Mouse (Mus musculus): Measurements from ENCODE around the gene A930004D18Rik. TPM values are rescaled to one million over a fixed set of nuclear protein-coding genes. Genes with fewer than 3 reads are reported as not detected.
A peak's percentile ranks its signal among the peaks of the same experiment; 100 is the strongest.

Gene A930004D18Rik
- polyA plus RNA-seq, 2 experiments from 2014 or later, result 2.3 to 2.9 TPM

DNA sequence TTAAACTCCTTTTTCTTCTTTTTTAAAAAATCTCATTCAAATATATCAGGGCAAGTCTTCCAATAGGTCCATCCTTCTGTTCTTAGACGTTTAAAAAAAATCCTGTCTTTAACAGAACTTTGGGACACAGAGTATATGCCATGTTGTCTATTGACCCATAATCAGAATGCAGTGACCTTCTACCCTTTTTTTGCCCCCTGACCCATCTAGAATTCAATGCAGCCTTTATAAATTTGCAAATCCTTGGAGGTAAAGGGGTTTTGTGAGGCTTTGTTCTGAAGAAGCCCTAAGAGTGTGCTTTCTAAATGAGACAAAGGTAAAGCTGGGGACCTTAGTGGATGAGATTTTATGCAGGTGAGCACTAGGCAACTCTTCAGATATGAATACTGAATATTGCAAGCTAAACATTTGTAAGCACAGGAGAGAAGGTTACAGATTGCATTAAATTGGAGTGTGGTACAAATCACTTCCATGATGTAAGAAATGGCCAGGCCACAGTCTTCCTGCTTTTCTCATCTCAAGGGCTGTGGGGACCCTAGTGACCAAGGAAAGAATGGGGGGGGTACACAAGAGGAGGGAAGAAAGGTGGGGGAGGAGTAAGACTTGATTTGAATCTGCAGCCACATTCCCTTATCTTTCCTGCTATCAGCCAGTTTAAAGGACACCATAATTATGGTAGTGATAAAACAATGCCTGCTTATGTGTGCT is 15.9 kb upstream of the A930004D18Rik start:
- ATAC-seq, result no peak

DNA sequence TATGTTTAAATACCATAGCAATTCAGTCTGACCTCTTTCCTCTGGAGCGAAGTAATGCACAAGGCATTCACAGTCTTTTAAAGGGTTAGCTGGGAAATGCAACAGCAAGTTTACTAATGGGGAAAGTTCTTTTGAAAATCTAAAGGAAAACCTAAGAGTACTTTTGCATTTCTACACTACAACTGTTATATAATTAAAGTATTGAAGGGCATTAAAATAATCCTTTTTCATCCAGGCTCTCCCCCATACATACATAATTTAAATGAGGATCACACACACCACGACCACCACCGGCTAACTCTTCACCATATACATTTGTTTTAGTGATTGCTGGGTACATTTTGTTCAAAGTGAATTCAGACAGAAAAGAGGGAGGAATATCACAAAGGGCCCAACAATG is 15.0 kb upstream of the A930004D18Rik start:
- no peak for ATAC-seq

GRCm38 (mm10) chr2:18051831-18052170 is 14.3 kb upstream of the A930004D18Rik start:
- no peak for ATAC-seq

GRCm38 (mm10) chr2:18051026-18051830 is 13.7 kb upstream of the A930004D18Rik start:
- no peak for ATAC-seq

DNA sequence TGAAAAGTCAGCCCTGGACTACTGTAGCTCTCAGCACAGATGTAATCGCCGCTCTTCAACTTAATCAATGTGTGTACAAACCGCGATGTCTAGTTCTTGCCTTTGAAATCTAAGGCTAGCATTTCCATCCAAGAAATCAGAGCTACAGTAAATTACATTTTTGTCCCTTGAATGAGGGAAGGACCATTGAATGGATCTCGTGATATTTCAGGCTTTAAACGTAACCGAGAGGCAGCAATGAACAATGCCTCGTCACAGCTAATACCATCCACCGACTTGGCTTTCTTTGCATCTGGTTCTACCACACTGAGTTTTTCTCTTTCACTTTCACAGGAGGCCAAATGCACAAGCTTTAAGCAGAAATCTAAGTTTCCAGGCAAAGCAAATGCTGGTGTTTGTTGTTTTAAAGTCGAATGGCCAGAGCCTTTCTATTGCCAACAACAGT is 13.0 kb upstream of the A930004D18Rik start:
- peak; percentile 19 for ATAC-seq

DNA sequence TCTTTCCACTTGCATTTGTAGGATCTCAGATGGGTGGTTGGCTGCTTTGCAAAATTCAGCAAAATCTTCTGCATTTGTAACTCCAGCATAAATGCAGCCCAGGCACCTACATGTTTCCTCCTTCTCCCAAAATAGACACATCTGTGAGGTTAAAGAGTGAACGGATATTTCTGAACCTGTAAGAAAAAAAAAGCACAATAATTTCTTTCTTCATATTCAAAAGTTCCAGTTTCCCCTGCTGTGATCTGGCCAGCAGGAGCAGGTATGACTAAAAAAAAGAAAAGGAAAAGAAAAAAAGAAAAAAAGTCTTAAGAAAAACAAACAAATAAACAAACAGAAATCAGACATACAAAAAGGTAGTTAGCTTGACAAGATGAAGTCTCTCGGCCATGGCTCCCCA is 12.5 kb upstream of the A930004D18Rik start:
- ATAC-seq, result no peak

GRCm38 (mm10) chr2:18049279-18049821 is 11.8 kb upstream of the A930004D18Rik start:
- ATAC-seq, result no peak

DNA sequence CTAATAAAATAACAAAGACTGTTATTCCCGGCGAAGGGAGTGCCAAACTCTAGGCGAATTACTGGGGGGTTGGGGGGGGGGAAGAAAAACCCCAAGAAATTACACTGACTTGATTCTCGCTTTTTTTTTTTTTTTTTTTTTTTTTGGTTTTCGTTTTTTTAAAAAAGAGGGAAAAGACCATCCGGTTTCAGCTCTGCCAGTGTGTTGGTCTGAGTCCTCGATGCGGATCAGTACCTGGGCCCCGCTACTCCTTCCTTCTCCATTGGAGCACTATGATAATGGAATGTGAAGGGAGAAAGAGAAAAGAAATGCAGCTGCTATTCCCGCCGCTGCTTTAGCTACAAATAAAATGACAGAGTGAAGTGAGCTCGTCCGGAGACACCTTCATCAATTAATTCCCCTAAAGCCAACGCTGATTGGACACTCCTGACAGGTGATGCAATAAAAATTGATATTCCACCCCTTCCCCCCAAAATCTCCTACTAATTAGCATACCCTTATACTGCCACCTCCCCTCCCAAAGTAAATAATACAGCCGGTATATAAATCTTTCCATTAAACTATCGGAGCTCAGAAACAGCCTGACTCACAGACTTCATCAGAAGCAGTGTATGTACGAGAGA is 11.0 kb upstream of the A930004D18Rik start, which contains the start of gene Skida1:
Skida1 (minus strand) TSS at position 599 of the 623 bp plus-strand sequence.
- ATAC-seq, result no peak

DNA sequence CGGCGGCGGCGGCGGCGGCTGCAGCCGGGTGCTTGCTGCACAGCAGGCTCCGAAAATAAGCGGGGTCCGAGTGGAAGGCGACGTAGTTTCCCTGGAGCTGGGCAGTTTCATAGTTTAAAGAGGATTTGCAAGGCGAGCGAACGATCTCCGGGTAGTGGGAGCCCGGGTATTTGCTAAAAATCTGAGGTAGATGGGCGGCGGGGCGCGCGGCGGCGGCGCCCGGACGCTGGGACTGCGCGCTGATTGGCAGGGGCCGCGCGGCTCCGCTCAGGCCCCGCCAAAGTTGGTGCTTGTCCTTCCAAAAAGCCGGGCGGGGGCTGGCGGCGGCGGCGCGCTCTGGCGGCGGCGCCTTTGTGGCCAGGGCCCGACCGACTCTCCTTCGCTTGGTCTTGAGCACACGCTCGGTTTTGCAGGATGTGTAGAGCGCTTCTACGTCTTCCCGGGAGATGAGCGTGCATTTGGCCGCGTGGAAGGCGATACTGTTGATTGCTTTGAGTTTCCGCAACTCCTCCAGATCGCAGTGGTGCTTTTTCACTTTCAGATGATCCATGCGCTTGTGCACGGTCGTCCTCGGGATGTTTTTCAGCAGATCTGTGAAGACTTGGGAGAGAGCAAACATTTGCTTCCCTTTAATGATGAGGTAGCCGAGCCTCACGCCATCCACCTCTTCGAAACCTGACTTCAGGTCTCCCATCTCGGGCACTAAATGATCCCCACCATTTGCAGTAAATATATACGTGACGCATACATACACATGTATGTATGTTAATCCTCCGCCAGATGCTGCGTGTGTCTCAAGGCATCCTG is 10.3 kb upstream of the A930004D18Rik start:
- ATAC-seq, result peak; percentile 66

DNA sequence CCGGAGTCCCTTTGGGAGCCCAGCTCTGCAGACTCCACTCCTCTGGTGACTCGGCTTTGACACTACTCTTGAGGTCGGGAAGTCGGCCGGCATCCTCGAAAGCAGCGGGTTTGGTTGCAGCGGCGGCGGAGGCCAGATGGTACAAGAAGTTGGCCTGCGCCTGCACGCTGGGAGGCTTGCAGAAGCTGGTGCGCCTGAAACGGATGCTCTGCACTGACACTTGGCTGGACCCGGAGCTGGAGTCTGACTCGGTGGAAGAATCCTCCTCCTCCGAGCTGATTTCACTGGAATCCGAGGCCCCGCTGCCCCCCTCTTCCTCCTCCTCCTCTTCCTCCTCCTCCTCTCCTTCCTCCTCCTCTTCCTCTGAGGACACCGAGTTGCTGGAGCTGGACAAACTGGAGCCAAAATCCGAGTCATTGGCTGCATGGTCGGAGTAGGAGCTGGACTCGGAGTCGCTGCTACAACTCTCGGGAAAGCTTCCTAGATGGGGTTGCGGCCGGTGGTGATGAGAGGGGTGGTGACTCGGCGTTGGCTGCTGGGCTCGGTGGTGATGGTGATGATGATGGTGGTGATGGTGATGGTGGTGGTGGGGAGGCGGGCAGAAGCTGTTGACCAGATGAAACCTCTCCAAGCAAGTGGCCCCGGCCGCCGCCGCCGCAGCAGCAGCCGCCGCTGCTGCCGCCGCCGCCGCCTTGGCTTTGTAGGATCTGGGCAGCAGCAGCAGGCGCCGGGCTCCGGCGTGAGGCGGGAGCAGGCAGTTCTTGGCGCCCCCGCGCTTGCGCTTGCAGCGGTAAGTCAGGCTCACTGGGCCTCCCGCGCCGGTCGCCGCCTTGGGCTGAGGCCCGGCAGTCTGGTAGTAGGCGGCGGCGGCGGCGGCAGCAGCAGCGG is 9.5 kb upstream of the A930004D18Rik start:
- peak; percentile 41 for ATAC-seq

DNA sequence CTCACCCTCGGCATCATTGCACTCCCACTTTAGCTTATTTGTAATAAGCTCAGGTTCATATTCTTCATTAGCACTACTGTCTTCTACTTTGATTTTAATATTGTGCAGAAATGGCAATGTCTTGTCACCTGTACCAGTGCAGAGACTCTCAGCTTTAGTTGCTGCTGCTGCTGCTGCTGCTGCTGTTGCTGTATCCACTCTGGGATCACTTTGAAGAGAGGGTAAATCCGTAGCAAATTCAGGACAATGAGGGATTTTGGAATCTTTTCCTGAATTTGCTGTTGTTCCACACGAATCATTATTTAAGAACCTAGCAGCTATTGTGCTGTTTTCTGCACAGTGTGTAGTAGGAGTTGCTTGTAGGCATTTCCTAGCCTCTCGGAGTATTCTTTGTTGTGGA is 8.6 kb upstream of the A930004D18Rik start:
- ATAC-seq, result no peak

- ATAC-seq, result no peak
These were observed 8.2 kb upstream of the A930004D18Rik start for GRCm38 (mm10) chr2:18045781-18046181.

GRCm38 (mm10) chr2:18045143-18045780 is 7.7 kb upstream of the A930004D18Rik start:
- no peak for ATAC-seq

- ATAC-seq, result no peak
These were observed 3.8 kb upstream of the A930004D18Rik start for GRCm38 (mm10) chr2:18041199-18041885.

DNA sequence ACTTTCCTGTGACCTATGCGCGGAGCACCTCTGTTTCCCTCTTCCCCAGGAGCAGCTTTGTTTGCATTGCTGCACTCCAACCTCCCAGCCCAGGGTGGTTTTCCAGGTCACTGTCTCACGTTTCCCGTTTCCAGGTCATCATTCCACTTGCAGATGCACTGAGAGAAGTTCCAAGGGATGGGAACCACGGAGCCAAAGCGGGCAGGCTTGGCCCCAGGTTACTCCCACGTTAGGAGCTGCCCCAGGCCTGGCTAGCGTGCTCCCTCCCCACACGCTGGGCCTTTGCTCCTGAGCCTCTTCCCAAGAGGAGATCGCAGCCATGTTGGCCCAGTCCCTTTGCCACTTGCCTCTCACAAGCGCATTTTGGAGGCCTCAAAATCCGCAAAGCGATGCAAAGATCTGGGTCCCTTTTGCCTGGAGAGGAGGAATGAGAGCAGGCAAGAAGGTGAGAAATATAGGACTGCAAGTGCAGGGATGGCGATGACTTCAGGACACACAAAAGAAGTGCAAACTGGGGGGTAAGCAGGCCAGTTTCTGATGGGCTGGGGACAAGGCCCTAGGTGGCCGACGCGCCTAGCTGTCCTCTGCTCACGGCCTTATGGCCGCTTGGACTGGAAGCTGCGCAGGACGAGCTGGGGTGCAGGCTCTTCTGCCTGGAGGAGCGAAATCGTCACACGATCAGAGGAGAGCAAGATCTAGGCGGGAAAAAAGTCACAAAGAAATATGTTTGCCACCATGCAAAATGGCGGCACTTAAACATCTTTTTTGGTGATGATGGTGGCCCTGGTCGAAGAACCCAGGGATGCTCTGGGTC is 3.0 kb upstream of the A930004D18Rik start:
- ATAC-seq, result no peak

GRCm38 (mm10) chr2:18039566-18040290 is 2.2 kb upstream of the A930004D18Rik start:
- ATAC-seq, result no peak

GRCm38 (mm10) chr2:18038895-18039371 is 1.4 kb upstream of the A930004D18Rik start:
- ATAC-seq, result no peak

GRCm38 (mm10) chr2:18038141-18038752 is 710 bp upstream of the A930004D18Rik start:
- ATAC-seq, result no peak
